Mouse (Mus musculus): ENCODE results near the gene Adgrg4.

The Adgrg4 gene
- long read RNA-seq, experiment 1 = 0 reads
- long read RNA-seq, experiment 2 = 0 reads

DNA sequence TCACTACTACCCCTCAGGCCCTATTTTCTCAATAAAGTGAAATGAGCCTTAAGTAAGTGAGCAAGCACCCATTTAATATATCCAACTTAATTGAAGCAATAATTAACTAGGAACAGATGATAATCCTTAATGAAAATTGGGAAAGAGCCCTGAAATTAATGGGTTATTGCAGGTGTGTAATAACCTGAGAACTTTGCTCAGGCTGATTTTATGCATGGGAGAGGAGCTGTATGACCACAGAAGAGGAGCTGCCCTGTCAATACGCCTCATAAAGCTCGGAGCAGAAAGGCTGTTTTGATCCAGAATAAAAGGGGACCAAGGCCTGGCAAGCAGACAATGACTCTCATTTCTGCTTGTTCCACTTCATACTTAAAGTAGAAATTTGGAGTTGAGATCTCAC, at the start of gene Adgrg4:
TSS of gene Adgrg4 (plus strand) at position 301 of the 400 bp plus-strand sequence.
- intact Hi-C loops (cut with DNase I) = no loop called here

DNA sequence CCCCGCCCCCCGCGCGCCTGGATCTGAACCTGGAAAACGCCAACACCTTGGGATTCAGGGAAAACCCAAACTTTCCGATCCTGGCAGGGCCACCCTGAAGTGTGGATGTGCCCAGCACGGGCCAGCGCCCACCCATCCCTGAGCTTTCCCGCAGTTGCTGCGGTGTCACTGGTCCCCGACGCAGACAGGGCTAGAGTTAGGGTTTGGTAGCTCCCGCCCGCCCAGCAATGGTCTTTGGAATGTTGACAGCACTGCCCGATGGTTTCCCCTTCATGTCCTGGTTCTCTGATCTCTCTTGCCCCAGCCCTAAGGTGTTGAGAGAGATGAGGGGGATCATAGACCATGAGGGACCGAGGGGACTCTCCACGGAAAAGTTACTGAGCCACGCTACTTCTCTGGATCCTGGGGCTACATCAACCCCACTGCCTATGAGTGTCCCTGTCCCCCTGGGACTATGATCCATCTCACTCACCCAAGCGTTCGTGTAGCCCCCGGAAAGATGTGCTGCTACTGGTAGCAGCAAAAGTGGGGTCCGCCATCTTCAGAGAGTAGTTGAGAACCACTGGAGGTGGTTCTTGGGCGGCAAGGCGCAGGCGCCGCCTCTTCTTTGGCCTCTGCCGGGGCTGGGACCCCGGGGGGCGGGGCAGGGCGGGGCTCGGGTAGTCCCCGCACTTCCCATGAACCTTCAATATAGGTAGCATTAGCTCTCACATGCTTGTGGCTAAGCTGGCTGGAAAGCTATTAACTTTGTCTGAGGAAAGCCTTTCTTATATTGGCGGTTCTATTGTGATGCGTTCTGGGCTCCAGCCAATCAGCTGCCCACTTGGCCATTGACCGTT, 48.0 kb upstream of the Adgrg4 start, which contains the start of gene Map7d3:
TSS of gene Map7d3 (minus strand) at position 562 of the 839 bp plus-strand sequence.
- intact Hi-C loops (cut with DNase I) = no loop called here

DNA sequence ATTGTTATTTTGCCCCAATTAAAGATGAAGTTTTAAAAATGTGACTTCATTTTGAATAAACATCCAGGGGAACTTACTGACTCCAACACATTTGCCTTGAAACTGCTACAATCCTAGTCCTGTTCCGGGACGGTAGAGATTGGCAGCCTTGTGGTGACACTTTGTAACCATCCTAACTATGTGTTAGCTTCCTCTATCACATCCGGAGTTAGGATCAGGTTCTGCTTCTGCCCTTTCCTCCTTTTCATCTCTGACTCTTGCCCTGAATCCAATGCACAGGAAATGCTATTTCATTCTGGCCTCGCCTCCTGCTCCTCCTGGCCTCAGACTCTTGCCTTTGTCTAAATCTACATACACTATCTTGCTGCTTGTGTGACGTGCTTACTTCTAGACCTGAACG, 42.5 kb upstream of the Adgrg4 start:
- intact Hi-C loops (cut with DNase I) = no loop called here

- intact Hi-C loops (cut with DNase I) = loop anchor here (5.0 kb wide), 2 partner anchors 79 to 304 kb away; no protein-coding TSS in a partner anchor
Measured at GRCm38 (mm10) chrX:56835842-56836241, 34.1 kb upstream of the Adgrg4 start.

- intact Hi-C loops (cut with DNase I) = loop anchor here (5.0 kb wide), 2 partner anchors 82 to 307 kb away; no protein-coding TSS in a partner anchor
Measured at GRCm38 (mm10) chrX:56839369-56839768, 30.6 kb upstream of the Adgrg4 start.

DNA sequence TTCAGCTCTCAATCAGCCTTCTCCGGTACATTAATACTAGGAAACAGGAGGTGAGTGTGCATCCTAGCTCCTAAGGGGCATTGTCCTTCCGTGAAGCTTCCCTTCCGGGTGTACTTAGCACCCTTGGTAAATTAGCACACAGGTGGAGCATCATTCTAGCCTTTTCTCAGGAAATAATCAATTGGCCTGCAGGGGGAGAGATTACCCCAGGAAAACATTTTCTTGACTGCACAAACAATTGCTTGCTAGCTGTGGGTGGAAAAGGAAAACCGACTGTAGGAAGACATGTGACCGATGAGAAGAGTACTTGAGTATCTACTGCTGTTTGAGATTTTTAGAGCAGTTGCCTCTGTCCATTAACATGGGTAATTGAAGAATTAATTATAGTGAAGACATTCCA, 28.7 kb upstream of the Adgrg4 start:
- intact Hi-C loops (cut with DNase I) = loop anchor here (5.0 kb wide), 1 partner anchor 286 kb away; no protein-coding TSS in a partner anchor

DNA sequence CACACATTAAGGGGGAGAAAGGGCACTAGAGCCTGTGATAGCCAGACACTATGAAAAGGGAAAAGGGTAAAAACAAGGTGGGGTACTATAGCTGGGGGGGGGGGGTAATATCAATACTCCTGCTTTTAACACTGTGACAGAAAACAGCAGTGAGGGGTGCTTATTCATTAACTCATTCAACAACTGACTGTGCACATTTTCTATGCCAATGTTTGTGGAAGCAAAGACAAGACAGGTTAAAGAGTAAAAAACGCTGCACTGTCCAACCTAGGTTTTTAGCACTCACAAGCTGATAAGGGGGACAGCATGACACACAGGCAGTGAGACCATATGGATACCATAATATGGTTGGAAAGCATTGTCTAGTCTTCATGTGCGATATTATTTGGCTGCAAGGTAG, 142.9 kb downstream of the Adgrg4 start:
- intact Hi-C loops (cut with DNase I) = no loop called here

DNA sequence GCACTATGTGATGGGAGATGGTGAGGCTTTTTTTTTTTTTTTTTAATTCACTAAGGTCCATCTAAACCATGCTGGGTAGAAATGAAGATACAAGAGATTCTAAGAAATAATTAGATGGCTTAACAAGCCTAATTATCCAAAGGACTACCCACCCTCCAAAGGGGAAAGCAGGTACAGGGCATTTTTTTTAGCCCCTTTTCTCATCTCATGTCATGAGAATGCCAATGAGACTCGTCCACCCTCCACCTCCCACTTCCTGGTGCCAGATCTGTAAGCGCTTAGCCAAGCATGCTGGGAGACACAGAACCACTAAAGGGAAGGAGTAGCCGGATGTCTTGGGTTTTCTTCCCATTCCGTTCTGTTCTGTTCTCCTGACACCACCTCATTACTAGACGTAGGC, 172.8 kb downstream of the Adgrg4 start, which contains the start of gene Brs3:
TSS of gene Brs3 (plus strand) at position 301 of the 400 bp plus-strand sequence.
- intact Hi-C loops (cut with DNase I) = no loop called here

- intact Hi-C loops (cut with DNase I) = no loop called here
Measured at GRCm38 (mm10) chrX:57043869-57044268, 173.9 kb downstream of the Adgrg4 start.
